Mouse (Mus musculus) CD4-positive, CD25-positive, alpha-beta regulatory T cell, adult 4 months (primary cell): ENCODE measurements around the gene Adcyap1r1. TPM values are rescaled to one million over a fixed set of nuclear protein-coding genes. Genes with fewer than 3 reads are reported as not detected.

ENCODE experiments used
- ATAC-seq: one replicate; pipeline ENCODE4 v1.8.0; 2017
- polyA plus RNA-seq, 2 experiments: library from polyadenylated mRNA; unstranded; fragments of 100-300 nt; shearing (Covaris generic); gene quantifications; one replicate each; pipeline ENCODE4 v1.2.1; 2017

Gene Adcyap1r1
- polyA plus RNA-seq, 2 experiments from 2014 or later = not detected

DNA sequence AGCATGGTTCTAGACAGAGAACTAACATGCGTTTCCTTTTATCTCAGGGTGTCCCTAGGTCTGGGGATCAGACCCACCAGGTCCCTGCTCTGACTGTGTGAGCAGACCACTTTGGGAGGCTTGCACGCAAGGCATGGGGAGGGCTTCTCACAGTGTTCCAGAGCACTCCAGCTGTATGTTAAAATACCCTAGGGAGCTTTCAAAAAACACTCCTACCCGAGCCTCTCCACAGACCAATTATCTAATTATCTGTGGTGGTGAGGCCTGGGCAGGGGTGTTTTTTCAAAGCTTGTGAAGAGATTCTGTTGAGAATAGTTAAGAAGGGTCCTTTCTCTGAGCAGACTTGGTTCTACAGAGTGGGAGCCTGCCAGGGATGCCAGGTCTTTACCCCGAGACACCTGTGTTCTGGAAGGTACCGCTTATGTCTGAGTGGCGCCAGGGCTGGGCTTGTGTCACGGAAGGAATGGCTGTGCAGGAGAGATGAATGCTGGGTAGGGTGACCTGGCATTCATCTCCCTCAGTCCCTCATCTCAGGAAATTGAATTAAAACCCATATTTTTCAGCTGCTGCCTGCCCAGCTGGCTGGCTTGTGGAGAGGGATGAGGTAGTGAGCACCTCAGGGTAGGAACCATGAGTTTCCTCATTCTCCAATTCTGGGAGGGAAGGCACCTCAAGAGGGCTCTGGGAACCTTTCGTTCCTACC, 2.7 kb upstream of the Adcyap1r1 start:
- ATAC-seq = no peak

GRCm38 (mm10) chr6:55452381-55452780, 603 bp downstream of the Adcyap1r1 start:
- no peak for ATAC-seq

- no peak for ATAC-seq
Observed at GRCm38 (mm10) chr6:55453548-55453947, 1.8 kb downstream of the Adcyap1r1 start.

DNA sequence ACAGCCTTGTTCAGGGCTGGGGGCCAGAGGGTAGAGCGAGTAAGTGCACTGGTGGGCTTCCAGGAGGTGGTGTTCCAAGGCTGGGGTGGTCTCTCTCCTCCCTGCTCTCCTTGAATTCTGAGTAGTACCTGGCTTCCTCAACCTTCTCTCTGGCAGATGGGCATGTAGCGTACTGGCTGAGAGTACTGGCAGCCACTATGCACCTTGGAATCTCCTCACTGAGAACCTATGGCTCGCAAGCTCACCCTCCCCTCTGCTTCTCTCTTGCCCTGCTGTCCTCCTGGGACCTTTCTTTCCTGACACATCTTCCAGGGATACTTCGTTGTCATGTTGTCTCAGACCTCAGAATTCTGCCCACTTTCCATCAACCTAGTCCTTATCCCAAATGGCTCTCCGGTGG, 3.9 kb downstream of the Adcyap1r1 start:
- ATAC-seq = no peak

- no peak for ATAC-seq
Observed at GRCm38 (mm10) chr6:55457727-55458126, 5.9 kb downstream of the Adcyap1r1 start.

DNA sequence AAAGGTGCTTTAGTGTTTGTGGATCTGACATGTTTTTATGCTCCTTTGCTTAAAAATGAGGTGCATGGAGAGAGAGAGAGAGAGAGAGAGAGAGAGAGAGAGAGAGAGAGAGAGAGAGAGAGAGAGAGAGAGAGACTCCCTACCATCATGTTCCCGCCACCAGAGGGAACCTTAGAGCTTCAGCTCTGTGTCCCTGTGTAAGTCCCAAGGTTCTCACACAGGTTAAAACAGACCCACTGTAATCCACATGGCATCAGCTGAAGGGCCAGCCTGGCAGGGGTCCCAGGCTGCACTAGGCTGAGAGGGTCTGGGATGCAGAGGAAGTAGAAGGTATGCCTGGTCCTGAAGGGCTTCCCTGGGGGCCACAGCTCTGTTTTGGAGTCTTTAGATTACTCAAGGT, 6.4 kb downstream of the Adcyap1r1 start:
- ATAC-seq = no peak

GRCm38 (mm10) chr6:55459545-55460397, 8.0 kb downstream of the Adcyap1r1 start:
- ATAC-seq = no peak

DNA sequence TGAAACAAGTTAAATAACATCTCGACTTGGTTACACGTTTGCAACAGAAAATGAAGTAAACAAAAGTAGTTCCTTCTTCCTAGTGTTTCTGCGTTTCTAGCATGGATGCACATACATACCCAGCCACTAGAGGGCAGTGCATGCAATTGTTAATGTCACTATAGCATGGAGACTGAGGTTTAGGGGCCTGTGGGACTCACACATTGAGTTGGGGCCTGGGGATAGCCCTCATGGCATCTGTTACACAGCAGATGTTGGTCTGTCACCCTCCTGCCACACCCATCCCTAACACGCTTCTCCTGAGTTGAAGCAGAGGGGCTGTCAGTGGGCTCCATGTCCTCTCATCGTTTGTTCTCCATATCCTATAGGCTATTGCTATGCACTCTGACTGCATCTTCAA, 9.4 kb downstream of the Adcyap1r1 start:
- ATAC-seq = no peak

- no peak for ATAC-seq
Observed at GRCm38 (mm10) chr6:55461678-55462077, 9.9 kb downstream of the Adcyap1r1 start.

DNA sequence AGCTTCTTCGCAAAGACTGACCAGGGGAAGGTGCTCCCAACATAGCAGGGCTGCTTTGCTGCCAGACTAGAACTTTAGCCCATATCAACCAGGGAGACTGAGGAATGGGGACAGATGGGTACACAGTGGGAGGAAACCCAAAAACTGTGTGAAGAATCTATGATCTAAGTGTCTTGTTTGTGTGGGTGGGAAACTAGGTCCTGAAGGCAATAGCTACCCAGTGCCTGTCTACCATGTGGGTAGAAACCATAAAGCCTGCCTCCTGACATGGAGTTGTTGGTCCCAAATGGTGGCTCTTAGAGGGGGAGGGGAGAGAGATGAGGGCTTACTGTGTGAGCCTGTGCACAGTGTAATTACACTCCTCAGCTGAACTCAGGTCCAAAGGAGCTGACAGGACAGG, 10.6 kb downstream of the Adcyap1r1 start:
- ATAC-seq = no peak

DNA sequence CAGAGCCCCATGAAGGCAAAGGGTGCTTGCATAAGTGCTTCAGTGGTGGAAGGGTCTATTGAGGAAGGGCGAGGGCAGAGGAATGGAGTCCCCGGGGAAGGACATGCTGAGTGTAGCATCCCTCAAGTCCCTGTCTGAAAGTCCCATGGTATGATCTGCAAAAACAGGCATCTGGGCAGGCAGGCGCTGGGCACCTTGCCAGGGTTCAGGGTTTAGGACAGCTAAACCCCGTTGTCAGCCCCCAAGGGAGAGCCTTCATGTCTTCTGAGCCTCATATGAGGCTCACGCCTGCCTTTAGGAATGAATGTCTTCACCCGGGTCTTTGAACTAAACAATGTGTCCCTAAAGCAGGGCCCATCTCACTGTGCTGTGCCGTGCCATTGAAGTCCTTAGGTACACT, 12.2 kb downstream of the Adcyap1r1 start:
- ATAC-seq = no peak

DNA sequence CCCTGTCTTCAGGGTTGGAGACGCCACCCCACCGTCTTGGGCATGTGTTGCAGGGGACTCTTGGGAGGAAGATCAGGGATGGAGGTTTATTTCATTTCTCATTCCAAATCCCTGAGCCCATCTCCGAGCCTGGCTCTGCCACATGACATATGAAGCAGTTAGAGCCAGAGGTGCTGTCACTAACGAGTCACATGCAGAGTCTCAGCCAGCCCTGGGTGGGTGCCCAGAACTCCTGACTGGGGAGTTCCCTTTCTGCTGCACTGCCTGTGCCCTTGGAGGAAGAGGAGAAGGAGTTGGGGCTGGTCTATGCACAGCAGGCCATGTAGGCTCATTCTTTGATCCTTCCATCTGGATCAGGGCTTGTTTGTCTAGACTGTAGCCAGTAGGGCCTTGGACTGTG, 13.5 kb downstream of the Adcyap1r1 start:
- ATAC-seq = no peak

- ATAC-seq = no peak
Observed at GRCm38 (mm10) chr6:55466301-55466761, 14.6 kb downstream of the Adcyap1r1 start.

DNA sequence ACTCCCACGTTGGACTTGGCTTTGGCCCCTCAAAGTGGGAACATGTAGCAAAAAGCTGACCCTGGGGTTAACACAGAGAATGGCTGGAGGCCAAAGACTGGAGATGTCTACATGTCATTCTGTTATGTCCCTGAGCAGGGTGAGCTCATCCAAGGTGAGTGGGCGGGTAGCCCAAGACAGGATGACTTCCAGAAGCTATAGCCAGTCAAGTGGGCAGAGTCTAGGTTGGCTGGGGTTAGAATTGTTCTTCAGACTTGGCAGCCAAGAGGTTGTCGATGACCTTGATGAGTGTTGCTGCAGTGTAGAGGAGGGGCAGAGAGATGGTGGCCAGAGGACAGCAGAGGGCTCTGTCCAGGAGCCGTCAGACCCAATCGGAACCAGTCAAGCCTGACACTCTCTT, 18.9 kb downstream of the Adcyap1r1 start:
- ATAC-seq = no peak

- no peak for ATAC-seq
Observed at GRCm38 (mm10) chr6:55472381-55472780, 20.6 kb downstream of the Adcyap1r1 start.

DNA sequence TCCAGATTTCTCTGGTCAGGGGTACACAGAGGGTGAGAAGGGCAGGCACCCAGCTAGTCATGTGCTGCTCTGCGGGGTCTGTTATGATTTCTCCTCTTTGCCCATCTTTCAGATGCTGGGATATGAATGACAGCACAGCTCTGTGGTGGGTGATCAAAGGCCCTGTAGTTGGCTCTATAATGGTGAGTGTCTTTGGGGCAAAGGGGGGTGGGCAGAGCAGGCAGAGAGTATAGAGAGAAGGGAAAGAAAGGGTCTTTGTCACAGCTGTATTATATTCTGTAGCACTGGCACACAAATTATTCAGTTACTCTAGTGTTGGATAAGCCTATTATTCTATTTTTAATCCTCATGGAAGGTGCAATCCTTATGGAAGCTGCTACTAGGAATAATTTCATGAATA, 29.2 kb downstream of the Adcyap1r1 start:
- ATAC-seq = no peak

GRCm38 (mm10) chr6:55482471-55482870, 30.7 kb downstream of the Adcyap1r1 start:
- no peak for ATAC-seq

- ATAC-seq = no peak
Observed at GRCm38 (mm10) chr6:55483360-55483759, 31.6 kb downstream of the Adcyap1r1 start.

- ATAC-seq = no peak
Observed at GRCm38 (mm10) chr6:55484224-55484623, 32.4 kb downstream of the Adcyap1r1 start.

- ATAC-seq = no peak
Observed at GRCm38 (mm10) chr6:55485216-55485615, 33.4 kb downstream of the Adcyap1r1 start.

DNA sequence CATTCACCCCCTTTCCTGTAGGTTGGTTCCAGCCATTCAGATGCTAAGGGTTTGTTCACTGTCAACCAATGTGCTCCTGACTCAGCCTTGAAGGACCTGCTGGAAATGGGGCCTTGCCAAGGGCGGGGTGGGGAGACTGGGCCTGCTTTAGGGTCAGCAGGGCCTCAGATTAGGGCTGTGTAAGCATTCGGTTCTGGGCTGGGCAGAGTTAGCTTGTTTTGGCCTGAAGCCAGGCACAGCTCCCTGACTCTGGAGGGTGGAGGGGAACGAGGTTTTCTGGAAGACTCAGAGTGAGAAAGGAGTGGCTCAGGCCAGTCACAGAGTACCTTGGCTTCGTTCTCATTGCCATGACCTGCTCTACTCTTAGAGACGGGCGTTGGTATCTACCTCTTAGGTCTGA, 35.9 kb downstream of the Adcyap1r1 start:
- ATAC-seq = no peak

- no peak for ATAC-seq
Observed at GRCm38 (mm10) chr6:55496201-55496600, 44.4 kb downstream of the Adcyap1r1 start.

GRCm38 (mm10) chr6:55498753-55499152, 47.0 kb downstream of the Adcyap1r1 start:
- no peak for ATAC-seq

DNA sequence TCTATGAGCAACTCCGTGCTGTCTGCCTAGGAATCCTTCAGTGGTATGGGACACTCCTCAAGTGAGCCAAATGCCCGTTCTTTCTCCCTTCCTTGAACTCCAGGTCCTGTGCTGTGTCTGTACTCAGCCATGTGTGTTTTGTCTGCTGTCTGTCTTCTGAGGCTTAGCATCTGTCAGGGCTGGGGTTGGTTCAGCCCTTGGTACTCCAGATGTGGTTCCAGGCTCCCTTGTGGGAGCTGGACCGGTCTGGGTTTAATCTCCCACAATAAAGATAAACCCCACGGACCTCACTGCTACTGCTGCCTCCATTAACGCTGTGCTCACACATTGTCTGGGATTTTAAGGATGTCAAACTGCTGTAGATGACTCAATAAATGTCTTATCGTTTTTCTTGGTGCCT, 49.3 kb downstream of the Adcyap1r1 start:
- no peak for ATAC-seq
